Mouse (Mus musculus): ENCODE measurements around the gene Rnf168. TPM values are rescaled to one million over a fixed set of nuclear protein-coding genes. Genes with fewer than 3 reads are reported as not detected.

Rnf168 gene
- total and polyA plus RNA-seq, 2 experiments from 2014 or later = 14.8 to 19.1 TPM

GRCm38 (mm10) chr16:32336026-32336780, 58.9 kb downstream of the Rnf168 start:
- Histone ChIP-seq H3K27ac (ENCODE audit: low read depth) (peak overlapping the region; percentile 59), H3K4me3 (ENCODE audit: low read depth, low read length) (no peak overlapping the region), H3K9me3 (replicated peaks; ENCODE audit: control insufficient read depth, low read length) (no peaks in the 10 kb centered on the region), H3K4me1 (ENCODE audit: control insufficient read depth, insufficient read depth) (peaks cover 28% of the 10 kb centered on the region), H3K4me2 (ENCODE audit: low read depth, low read length) (no peak overlapping the region), H3K9ac (replicated peaks; ENCODE audit: low read depth, low read length) (no peak overlapping the region; the same call in 1 of the 2 replicates), H3K36me3 (replicated peaks; ENCODE audit: control insufficient read depth, insufficient read depth, low read length) (no peaks in the 10 kb centered on the region), H3K27me3 (ENCODE audit: control insufficient read depth, insufficient read depth, low read length) (no peaks in the 10 kb centered on the region)
- ATAC-seq (ENCODE audit: insufficient read depth, low read depth) = no peak
- WGBS = 46% methylated on average over 7 of the region's 7 CpGs
- peak; percentile 35 for DNase-seq (ENCODE audit: low spot score)
- TF ChIP-seq EP300 (IDR thresholded peaks at IDR 0.05; ENCODE audit: low read depth) (no peak), CTCF (IDR thresholded peaks at IDR 0.05; ENCODE audit: low read depth) (no peak)

- H3K27ac ChIP-seq (ENCODE audit: low read depth) = no peak overlapping the region
- no peak overlapping the region for H3K9ac ChIP-seq (replicated peaks; ENCODE audit: low read depth, low read length)
- ATAC-seq (ENCODE audit: insufficient read depth, low read depth) (no peak), DNase-seq (ENCODE audit: low spot score) (no peak)
- no peaks in the 10 kb centered on the region for H3K9me3 ChIP-seq (replicated peaks; ENCODE audit: control insufficient read depth, low read length)
- no peak overlapping the region for H3K4me3 ChIP-seq (ENCODE audit: low read depth, low read length)
- TF ChIP-seq CTCF (IDR thresholded peaks at IDR 0.05; ENCODE audit: low read depth) (no peak), EP300 (IDR thresholded peaks at IDR 0.05; ENCODE audit: low read depth) (no peak)
- peaks cover 25% of the 10 kb centered on the region for H3K4me1 ChIP-seq (ENCODE audit: control insufficient read depth, insufficient read depth)
- no peaks in the 10 kb centered on the region for H3K36me3 ChIP-seq (replicated peaks; ENCODE audit: control insufficient read depth, insufficient read depth, low read length)
- H3K4me2 ChIP-seq (ENCODE audit: low read depth, low read length) = no peak overlapping the region
- H3K27me3 ChIP-seq (ENCODE audit: control insufficient read depth, insufficient read depth, low read length) = no peaks in the 10 kb centered on the region
Measured at GRCm38 (mm10) chr16:32337001-32337400, 59.7 kb downstream of the Rnf168 start.

GRCm38 (mm10) chr16:32340451-32340850, 63.2 kb downstream of the Rnf168 start:
- DNase-seq (ENCODE audit: low spot score) (no peak), ATAC-seq (ENCODE audit: insufficient read depth, low read depth) (no peak)
- H3K4me2 ChIP-seq (ENCODE audit: low read depth, low read length) = no peak overlapping the region
- H3K27ac ChIP-seq (ENCODE audit: low read depth) = no peak overlapping the region
- H3K27me3 ChIP-seq (ENCODE audit: control insufficient read depth, insufficient read depth, low read length) = no peaks in the 10 kb centered on the region
- H3K4me3 ChIP-seq (ENCODE audit: low read depth, low read length) = no peak overlapping the region
- H3K36me3 ChIP-seq (replicated peaks; ENCODE audit: control insufficient read depth, insufficient read depth, low read length) = no peaks in the 10 kb centered on the region
- no peak overlapping the region for H3K9ac ChIP-seq (replicated peaks; ENCODE audit: low read depth, low read length)
- no peaks in the 10 kb centered on the region for H3K9me3 ChIP-seq (replicated peaks; ENCODE audit: control insufficient read depth, low read length)
- H3K4me1 ChIP-seq (ENCODE audit: control insufficient read depth, insufficient read depth) = peaks cover 27% of the 10 kb centered on the region
- WGBS = 31% methylated on average over 1 of the region's 1 CpGs
- TF ChIP-seq EP300 (IDR thresholded peaks at IDR 0.05; ENCODE audit: low read depth) (no peak), CTCF (IDR thresholded peaks at IDR 0.05; ENCODE audit: low read depth) (no peak)

- H3K4me3 ChIP-seq (ENCODE audit: low read depth, low read length) = no peak overlapping the region
- no peaks in the 10 kb centered on the region for H3K27me3 ChIP-seq (ENCODE audit: control insufficient read depth, insufficient read depth, low read length)
- H3K27ac ChIP-seq (ENCODE audit: low read depth) = 0 out of 2 replicates have a peak overlapping the region, but pooled peaks have one; percentile 15
- H3K4me2 ChIP-seq (ENCODE audit: low read depth, low read length) = no peak overlapping the region
- ATAC-seq (ENCODE audit: insufficient read depth, low read depth) (no peak), DNase-seq (ENCODE audit: low spot score) (no peak)
- TF ChIP-seq CTCF (IDR thresholded peaks at IDR 0.05; ENCODE audit: low read depth) (no peak), EP300 (IDR thresholded peaks at IDR 0.05; ENCODE audit: low read depth) (no peak)
- peaks cover 8% of the 10 kb centered on the region for H3K4me1 ChIP-seq (ENCODE audit: control insufficient read depth, insufficient read depth)
- H3K9me3 ChIP-seq (replicated peaks; ENCODE audit: control insufficient read depth, low read length) = no peaks in the 10 kb centered on the region
- no peak overlapping the region for H3K9ac ChIP-seq (replicated peaks; ENCODE audit: low read depth, low read length)
- H3K36me3 ChIP-seq (replicated peaks; ENCODE audit: control insufficient read depth, insufficient read depth, low read length) = no peaks in the 10 kb centered on the region
Measured at GRCm38 (mm10) chr16:32345521-32345920, 68.3 kb downstream of the Rnf168 start.

GRCm38 (mm10) chr16:32350776-32351175, 73.5 kb downstream of the Rnf168 start:
- no peaks in the 10 kb centered on the region for H3K4me1 ChIP-seq (ENCODE audit: control insufficient read depth, insufficient read depth)
- no peak overlapping the region for H3K4me3 ChIP-seq (ENCODE audit: low read depth, low read length)
- peaks cover 25% of the 10 kb centered on the region for H3K36me3 ChIP-seq (replicated peaks; ENCODE audit: control insufficient read depth, insufficient read depth, low read length)
- no peaks in the 10 kb centered on the region for H3K9me3 ChIP-seq (replicated peaks; ENCODE audit: control insufficient read depth, low read length)
- H3K4me2 ChIP-seq (ENCODE audit: low read depth, low read length) = no peak overlapping the region
- 81% methylated on average over 3 of the region's 3 CpGs for WGBS
- DNase-seq (ENCODE audit: low spot score) (no peak), ATAC-seq (ENCODE audit: insufficient read depth, low read depth) (no peak)
- no peaks in the 10 kb centered on the region for H3K27me3 ChIP-seq (ENCODE audit: control insufficient read depth, insufficient read depth, low read length)
- TF ChIP-seq CTCF (IDR thresholded peaks at IDR 0.05; ENCODE audit: low read depth) = no peak
- H3K9ac ChIP-seq (replicated peaks; ENCODE audit: low read depth, low read length) = no peak overlapping the region
- H3K27ac ChIP-seq (ENCODE audit: low read depth) = no peak overlapping the region

MicroRNA genes within 50 kb of the gene (microRNA counts, 519-probe panel; counts per million panel counts)
- not detected for microRNA mmu-miR-1946a

Small RNAs within 50 kb of the gene (microRNA-seq; reads per million reads assigned to microRNA genes)
- not detected for gene Mir1946a

Other genes with a start within 250 kb of the Rnf168 start
- 21.3 and 25.8 TPM in 2 replicates for gene Pak2, start 198.1 kb upstream of the Rnf168 start, total RNA-seq (2014; rRNA removed; ENCODE audit: low replicate concordance)
- 16.3 and 19.1 TPM in 2 replicates for gene Pak2, start 198.1 kb upstream of the Rnf168 start, polyA plus RNA-seq (2015; fragmentation: Nextera tagmentation; extraction: Ambion mirVana)
- 35.8 and 44.9 TPM in 2 replicates for gene Pigx, start 177.7 kb upstream of the Rnf168 start, total RNA-seq (2014; rRNA removed; ENCODE audit: low replicate concordance)
- 61.0 and 63.7 TPM in 2 replicates for gene Pigx, start 177.7 kb upstream of the Rnf168 start, polyA plus RNA-seq (2015; fragmentation: Nextera tagmentation; extraction: Ambion mirVana)
- gene Cep19, start 177.7 kb upstream of the Rnf168 start, total RNA-seq (2014; rRNA removed; ENCODE audit: low replicate concordance) = 4.2 and 12.1 TPM in 2 replicates
- 19.6 and 20.1 TPM in 2 replicates for gene Cep19, start 177.7 kb upstream of the Rnf168 start, polyA plus RNA-seq (2015; fragmentation: Nextera tagmentation; extraction: Ambion mirVana)
- 13.4 and 16.6 TPM in 2 replicates for gene Nrros, start 111.9 kb upstream of the Rnf168 start, total RNA-seq (2014; rRNA removed; ENCODE audit: low replicate concordance)
- gene Nrros, start 111.9 kb upstream of the Rnf168 start, polyA plus RNA-seq (2015; fragmentation: Nextera tagmentation; extraction: Ambion mirVana) = 6.1 and 6.8 TPM in 2 replicates
- not detected in 2 replicates for gene Bex6, start 97.6 kb upstream of the Rnf168 start, total RNA-seq (2014; rRNA removed; ENCODE audit: low replicate concordance)
- not detected in 2 replicates for gene Bex6, start 97.6 kb upstream of the Rnf168 start, polyA plus RNA-seq (2015; fragmentation: Nextera tagmentation; extraction: Ambion mirVana)
- 9.8 and 13.7 TPM in 2 replicates for gene Fbxo45, start 30.3 kb upstream of the Rnf168 start, total RNA-seq (2014; rRNA removed; ENCODE audit: low replicate concordance)
- 5.1 and 5.8 TPM in 2 replicates for gene Fbxo45, start 30.3 kb upstream of the Rnf168 start, polyA plus RNA-seq (2015; fragmentation: Nextera tagmentation; extraction: Ambion mirVana)
- 3.6 and 5.8 TPM in 2 replicates for gene Wdr53, start 30.2 kb upstream of the Rnf168 start, total RNA-seq (2014; rRNA removed; ENCODE audit: low replicate concordance)
- gene Wdr53, start 30.2 kb upstream of the Rnf168 start, polyA plus RNA-seq (2015; fragmentation: Nextera tagmentation; extraction: Ambion mirVana) = 10.3 and 11.7 TPM in 2 replicates
- gene Smco1, start 6.0 kb upstream of the Rnf168 start, total RNA-seq (2014; rRNA removed; ENCODE audit: low replicate concordance) = 0.15 and 0.31 TPM in 2 replicates
- 2.8 and 3.1 TPM in 2 replicates for gene Smco1, start 6.0 kb upstream of the Rnf168 start, polyA plus RNA-seq (2015; fragmentation: Nextera tagmentation; extraction: Ambion mirVana)
- 7.3 and 11.4 TPM in 2 replicates for gene Ubxn7, start 54.8 kb downstream of the Rnf168 start, total RNA-seq (2014; rRNA removed; ENCODE audit: low replicate concordance)
- 11.5 and 12.0 TPM in 2 replicates for gene Ubxn7, start 54.8 kb downstream of the Rnf168 start, polyA plus RNA-seq (2015; fragmentation: Nextera tagmentation; extraction: Ambion mirVana)
- gene Tm4sf19, start 123.0 kb downstream of the Rnf168 start, total RNA-seq (2014; rRNA removed; ENCODE audit: low replicate concordance) = not detected in 2 replicates
- gene Tm4sf19, start 123.0 kb downstream of the Rnf168 start, polyA plus RNA-seq (2015; fragmentation: Nextera tagmentation; extraction: Ambion mirVana) = not detected in 2 replicates
- gene Tctex1d2, start 142.2 kb downstream of the Rnf168 start, total RNA-seq (2014; rRNA removed; ENCODE audit: low replicate concordance) = 11.1 and 18.1 TPM in 2 replicates
- gene Tctex1d2, start 142.2 kb downstream of the Rnf168 start, polyA plus RNA-seq (2015; fragmentation: Nextera tagmentation; extraction: Ambion mirVana) = 26.8 and 30.3 TPM in 2 replicates
- 50.3 and 54.2 TPM in 2 replicates for gene Pcyt1a, start 153.5 kb downstream of the Rnf168 start, total RNA-seq (2014; rRNA removed; ENCODE audit: low replicate concordance)
- 45.3 and 45.4 TPM in 2 replicates for gene Pcyt1a, start 153.5 kb downstream of the Rnf168 start, polyA plus RNA-seq (2015; fragmentation: Nextera tagmentation; extraction: Ambion mirVana)
- gene Slc51a, start 210.4 kb downstream of the Rnf168 start, total RNA-seq (2014; rRNA removed; ENCODE audit: low replicate concordance) = 1.7 and 2.6 TPM in 2 replicates
- 1.9 and 3.2 TPM in 2 replicates for gene Slc51a, start 210.4 kb downstream of the Rnf168 start, polyA plus RNA-seq (2015; fragmentation: Nextera tagmentation; extraction: Ambion mirVana)
- not detected in 2 replicates for gene Zdhhc19, start 218.8 kb downstream of the Rnf168 start, total RNA-seq (2014; rRNA removed; ENCODE audit: low replicate concordance)
- gene Zdhhc19, start 218.8 kb downstream of the Rnf168 start, polyA plus RNA-seq (2015; fragmentation: Nextera tagmentation; extraction: Ambion mirVana) = not detected in 2 replicates

Data from heart, postnatal 0 days (tissue).